Mouse (Mus musculus): Measurements from ENCODE around the gene Kcnj5.

The Kcnj5 gene

DNA sequence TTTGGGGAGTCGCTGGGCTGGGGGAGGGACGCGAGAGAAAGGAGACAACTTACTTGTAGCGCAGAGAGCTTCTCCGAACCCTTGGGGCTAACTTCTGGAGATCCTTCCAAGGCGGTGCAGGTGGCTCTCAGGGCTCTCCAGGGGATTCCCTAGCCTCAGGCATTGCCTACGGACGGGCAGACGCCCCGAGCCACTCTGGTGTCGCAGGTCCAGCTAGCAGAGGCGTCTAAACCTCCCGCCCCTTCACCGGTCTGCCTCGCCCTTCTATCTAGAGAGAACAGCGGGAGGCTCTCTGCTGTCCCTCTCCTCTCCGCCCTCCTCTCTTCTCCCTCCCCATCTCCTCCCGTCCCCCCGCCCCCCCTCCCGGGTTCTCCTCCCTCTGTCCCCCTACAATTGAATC lies at the start of gene Kcnj5:
TSS of gene Kcnj5 (minus strand) at position 300 of the 400 bp plus-strand sequence.
- DNase-seq (ENCODE audit: low spot score) = no peak

DNA sequence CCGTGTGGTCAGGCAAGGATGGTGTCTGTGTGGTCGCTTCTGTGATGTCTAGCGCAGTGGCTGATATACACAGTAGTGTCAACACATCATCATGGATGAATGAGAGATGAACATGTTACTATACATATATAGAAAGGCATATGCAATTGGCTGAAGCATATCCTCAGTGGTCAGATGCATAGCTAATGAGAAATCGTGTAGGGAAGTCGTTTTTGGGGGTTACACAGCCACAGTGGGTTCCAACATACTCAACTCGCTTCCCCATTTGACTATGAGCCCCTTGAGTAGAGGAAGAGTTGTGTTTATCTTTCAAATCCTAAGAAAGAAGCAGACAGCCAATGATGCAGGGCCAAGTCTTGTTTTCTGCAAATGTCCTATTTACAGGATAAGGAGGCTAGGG lies 48.6 kb upstream of the Kcnj5 start:
- DNase-seq (ENCODE audit: low spot score) = no peak

DNA sequence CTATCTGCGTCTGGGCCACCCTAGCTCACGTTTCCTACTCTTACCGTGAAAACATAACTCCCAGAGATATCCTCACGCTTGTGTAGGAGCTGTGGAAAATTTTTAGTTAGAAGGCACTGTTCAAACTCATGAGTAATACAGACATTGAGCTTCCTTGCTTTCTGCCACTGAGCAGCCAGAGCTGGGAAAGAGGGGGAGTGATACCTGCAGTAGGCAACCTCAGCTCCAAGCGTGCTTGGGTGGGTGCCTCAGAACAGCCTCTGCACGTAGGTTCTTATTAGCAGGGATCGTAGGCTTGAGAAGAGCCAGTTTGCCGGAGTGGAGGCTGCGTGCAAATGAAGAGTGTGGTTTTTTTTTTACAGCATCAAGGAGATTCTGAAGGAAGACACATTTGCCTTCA lies 47.6 kb upstream of the Kcnj5 start:
- DNase-seq (ENCODE audit: low spot score) = no peak

DNA sequence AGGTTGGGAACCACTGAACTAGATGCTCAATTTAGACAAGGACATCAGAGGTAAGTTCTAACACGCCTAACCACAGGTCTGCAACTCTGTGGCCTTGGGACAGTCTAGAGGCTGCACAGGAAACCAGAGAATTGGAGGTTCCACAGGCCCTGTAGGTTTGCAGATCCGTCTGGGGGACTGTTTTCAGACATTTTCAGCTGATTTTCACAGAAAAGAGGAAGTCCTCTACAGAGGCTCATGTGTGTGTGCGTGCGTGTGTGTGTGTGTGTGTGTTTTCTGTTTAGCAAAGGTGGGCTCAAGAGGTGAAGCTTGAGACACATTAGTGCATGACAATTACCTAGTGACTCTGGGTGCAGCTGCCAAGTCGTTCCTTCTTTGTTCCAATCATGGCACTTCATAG lies 46.9 kb upstream of the Kcnj5 start:
- no peak for DNase-seq (ENCODE audit: low spot score)

DNA sequence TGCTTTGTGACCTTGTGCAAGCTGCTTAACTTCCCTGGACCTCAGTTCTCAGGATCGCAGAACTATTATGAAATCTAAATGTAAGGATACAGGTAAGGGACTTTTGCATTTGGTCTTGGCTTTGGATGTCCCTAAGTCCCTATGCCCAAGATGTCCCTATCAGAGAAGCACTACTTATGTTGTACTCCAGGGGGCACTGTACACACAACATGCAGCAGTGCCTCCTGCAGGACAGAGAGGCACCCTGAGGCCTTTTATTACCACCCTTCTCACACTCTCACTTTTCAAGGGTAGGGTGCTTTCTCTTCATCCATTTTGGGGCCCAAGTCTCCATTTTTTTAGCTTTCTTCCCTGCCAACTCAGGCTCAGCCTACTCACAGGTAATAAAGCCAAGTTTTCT lies 44.0 kb upstream of the Kcnj5 start:
- no peak for DNase-seq (ENCODE audit: low spot score)

DNA sequence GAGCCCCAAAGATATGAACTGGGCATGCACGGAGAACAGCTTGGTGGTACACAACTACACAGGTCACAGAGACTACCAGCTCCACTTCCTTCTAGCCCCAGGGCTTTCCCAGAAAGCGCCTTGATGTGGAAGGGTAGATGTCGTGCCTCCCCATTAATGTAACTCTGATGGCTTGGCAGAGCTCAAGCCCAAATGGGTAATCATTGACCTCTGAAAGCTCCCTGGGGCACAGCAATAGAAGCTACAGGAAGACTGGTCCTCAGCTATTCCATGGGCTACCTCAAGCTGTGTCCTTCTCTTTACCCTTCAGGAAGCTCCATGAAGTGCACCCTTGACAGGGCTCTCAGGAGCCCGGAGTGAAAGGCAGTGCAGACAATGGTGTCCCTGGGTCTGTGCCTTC lies 40.8 kb upstream of the Kcnj5 start:
- DNase-seq (ENCODE audit: low spot score) = no peak

DNA sequence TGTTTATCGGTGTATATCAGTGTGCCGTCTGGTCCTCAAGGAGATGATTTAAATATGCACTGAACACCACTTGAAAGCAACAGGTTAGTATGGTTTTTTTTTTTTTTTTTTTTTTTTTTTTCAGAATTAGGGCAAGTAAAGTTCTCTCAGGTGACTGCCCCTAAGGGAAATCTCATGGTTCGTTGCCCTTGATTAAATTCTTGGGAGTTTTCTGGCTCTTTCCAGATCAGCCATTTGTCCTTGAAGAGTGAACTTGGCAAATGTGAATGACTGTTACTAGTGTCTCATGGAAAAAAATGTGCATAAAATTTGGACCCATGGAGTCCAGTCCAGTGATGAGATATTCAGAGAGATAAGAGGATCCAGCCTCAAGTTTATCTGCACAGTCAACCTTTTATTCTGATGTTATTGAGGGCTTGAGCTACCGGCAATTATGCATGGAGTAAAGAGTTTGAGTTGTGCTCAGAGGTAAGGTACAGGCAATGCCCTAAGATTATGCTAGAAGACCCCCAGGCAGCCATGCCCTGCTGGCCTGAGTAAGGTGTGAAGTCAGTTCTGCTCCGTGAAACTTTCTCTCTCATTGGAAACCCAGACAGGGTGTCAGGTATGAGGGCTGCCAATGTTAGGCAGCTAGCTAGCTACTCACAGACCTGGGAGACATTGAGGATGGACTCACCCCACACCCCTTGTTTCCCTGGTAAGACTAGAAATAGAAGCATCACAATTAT lies 32.9 kb upstream of the Kcnj5 start:
- DNase-seq (ENCODE audit: low spot score) = no peak

DNA sequence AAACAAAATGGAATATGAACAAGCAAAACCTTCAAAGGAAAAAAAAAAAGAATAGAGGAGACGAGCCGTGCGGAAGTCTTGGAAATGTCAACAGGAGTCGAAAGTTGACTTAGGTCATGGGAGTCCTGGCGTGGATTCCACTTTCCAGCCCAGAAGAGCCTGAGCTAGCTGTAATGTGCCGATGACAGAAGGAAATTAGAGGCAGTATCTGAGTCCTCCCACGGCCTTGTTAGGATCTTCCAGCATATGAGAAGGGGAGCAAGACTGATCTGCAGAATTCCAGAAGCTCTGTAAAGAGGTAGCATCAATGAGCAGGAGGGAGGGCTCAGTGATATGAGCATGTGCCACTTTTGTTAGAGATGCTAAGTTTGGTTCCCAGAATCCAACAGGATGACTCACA lies 31.9 kb upstream of the Kcnj5 start:
- no peak for DNase-seq (ENCODE audit: low spot score)

DNA sequence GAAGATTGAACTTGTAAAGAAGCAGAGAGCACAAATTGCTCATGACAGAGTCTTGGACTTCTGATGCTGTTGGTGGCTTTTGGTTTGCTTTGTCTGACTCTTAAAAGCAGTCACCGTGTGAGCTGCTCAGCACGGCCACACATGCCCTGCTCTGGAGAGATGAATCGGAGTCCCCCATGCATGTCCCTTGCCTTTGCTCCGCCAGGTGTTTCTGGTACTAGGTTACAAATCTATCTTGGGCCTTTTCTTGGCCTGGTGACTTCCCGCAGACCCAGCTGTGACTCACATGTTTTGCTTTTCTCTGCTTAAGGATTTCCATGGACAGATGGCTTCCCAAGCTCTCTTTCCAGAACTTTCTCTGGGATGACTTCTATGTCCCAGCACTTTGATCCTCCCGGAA lies 29.5 kb upstream of the Kcnj5 start:
- DNase-seq (ENCODE audit: low spot score) = no peak

DNA sequence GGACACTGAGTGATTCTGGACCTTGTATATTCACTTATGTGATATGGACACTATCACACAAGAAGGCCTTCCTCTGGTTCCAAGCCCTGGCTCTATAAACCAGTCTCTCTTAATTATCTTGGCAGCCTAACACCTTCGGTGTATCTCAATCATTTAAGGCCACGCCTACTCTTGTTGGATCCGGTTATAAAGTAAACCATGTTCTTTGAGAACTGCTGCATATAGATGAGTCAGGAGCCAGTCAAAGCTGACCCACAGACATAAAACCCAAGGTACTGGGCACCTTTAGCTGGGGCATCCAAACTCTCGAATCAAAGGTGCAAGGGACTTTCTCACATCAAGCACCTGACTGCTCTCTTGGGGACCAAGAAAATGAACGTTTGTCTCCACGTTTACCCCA lies 28.1 kb upstream of the Kcnj5 start, which contains the start of gene Kcnj1:
TSS of gene Kcnj1 (plus strand) at position 292 of the 400 bp plus-strand sequence.
- DNase-seq (ENCODE audit: low spot score) = no peak

DNA sequence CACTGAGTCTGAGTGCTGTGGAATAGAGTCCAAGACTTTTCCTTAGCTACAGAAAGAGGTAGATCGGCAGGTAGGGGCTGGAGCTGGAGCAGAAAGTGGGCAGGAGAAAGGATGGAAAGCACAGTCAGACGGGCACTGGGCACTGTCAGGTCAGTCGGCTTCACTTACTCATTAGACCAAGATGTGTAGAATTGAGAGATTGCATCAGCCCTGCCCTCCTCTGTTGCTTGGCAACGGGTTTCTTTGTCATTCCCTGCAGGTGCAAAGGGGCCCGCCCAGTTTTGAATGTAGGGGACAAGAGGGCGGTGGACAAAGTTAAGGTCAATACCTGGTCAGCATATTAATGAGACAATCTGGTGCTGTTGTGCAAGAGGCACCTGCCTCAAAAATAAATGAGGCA lies 25.2 kb upstream of the Kcnj5 start:
- no peak for DNase-seq (ENCODE audit: low spot score)

DNA sequence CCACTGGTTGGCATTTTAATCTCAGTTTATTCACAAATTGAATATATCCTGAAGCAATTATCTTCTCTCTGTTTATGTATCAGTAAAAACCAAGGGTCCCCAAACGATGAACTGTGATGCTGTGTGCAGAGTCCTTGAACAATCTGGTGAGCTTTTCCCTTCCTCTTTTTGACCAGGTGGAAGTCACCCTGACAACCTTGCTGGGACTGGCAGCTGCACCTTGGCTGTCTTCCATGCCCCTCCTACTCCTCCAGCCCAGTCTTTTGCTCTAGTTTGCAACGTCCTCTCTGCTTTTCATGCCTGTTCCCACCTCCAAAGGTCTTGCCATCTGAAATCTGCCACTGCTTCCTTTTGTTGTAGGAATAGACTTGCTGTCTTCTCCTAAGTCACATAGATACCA lies 24.7 kb upstream of the Kcnj5 start:
- no peak for DNase-seq (ENCODE audit: low spot score)

DNA sequence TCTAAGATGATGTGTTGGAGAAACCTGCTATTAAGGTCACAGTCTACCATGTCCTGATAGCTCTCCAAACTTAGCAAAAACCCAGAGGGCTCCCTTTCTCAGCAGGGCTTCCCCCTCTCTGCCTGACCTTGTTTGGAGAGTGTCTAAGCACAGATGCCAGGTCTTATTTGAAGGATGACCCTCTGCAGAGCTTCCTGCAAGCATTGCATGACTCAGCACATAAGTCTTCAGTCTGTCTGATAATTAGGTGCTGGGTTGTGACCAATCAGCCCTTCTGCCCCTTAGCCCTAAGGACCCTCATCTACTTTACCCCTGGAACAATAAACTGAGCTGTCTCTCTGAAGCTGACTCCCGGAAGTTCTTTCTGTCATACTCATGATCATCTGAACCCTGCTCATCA lies 16.6 kb upstream of the Kcnj5 start:
- DNase-seq (ENCODE audit: low spot score) = no peak

DNA sequence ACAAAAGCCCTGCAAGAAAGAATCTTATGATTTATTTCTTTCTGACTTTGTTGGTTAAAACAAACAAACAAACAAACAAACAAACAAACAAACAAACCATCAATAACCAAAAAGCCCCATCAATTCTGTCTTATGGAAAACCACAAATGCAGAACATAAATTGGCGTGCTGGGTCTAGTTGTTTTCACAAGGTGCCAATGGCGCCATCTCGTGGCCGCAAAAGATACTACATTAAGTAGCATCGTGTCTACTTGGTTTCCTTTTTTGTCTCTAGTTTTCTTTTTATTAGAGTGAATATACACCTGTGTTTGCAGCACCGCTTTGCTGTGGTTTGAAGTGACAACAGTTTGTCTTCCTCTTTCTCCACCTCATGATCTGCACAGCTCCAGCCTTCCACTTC lies 6.2 kb upstream of the Kcnj5 start:
- peak; percentile 60 for DNase-seq (ENCODE audit: low spot score)

DNA sequence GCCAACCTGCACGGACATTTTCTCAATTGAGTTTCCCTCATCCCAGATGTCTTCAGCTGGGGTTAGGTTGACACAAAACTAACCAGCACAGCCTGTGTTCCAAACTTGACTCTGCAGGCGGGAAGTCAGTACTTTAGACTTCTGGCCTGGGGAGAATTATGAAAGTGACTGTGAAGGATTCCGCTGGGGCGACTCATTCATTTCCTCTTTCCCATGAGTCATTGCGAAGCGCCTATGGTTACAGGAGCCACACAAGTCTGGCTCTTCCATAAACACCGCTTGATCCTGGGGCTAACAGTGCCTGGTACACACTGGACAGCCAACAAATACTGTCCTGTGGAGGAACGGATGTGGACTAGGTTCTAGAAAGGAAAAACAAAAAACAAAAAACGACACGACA lies 5.2 kb upstream of the Kcnj5 start:
- DNase-seq (ENCODE audit: low spot score) = no peak

DNA sequence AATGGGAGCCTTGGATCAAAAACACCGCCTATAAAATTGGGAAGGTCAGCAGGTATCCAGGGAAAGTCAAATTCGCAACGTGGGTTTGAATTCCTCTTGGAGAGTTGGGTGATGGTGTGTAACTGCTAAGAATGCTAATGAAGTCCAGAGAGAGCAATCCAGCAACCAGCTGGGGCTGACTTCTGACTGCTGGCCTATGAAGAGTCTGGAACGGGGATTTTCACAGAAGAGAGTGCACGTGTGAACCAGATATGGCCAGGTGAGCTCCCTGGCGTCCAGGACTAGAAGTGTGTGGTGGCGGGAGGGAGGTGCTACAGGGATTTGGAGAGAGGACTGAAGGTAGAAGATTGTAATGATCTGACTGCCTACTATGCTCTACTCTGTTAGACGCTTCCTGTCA lies 3.9 kb upstream of the Kcnj5 start:
- no peak for DNase-seq (ENCODE audit: low spot score)

DNA sequence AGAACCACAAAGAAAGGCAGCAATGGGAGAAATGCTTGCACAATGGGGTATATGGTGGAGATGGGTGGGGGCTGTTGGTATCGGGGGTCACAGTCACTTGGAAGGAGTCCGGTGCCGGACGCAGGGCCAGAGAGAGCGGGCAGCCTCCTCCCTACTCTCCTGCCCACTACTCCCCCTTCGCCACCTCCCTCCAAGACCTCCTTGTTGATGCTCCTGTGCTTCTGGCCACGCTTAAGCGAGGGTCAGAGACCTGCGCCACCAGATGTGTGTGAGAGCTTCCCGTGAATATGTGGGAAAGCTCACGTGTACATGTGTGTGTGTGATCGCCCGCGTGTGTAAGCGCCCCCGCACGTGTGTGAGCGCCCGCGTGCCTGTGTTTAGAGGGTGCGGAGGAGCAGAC lies 339 bp upstream of the Kcnj5 start:
- DNase-seq (ENCODE audit: low spot score) = no peak

DNA sequence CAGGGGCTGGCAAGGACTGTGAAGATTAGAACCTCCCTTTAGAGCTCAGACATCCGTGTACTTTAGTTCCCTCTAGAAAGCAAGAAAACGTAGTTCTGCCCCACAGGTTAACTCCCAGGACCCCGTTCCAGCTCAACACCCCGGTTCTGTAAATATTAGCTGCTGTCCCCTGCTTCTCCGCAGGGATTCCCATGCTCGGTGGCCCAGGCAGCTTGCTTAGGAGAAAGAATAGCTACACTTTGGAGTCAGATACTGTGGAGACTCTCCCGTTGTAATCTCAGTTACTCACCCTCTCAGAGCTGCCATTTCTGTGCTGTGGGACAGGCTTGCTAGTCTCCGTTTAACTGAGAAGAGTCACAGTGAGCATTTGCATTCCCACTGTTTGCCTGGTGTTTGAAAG lies 1.2 kb downstream of the Kcnj5 start:
- no peak for DNase-seq (ENCODE audit: low spot score)

DNA sequence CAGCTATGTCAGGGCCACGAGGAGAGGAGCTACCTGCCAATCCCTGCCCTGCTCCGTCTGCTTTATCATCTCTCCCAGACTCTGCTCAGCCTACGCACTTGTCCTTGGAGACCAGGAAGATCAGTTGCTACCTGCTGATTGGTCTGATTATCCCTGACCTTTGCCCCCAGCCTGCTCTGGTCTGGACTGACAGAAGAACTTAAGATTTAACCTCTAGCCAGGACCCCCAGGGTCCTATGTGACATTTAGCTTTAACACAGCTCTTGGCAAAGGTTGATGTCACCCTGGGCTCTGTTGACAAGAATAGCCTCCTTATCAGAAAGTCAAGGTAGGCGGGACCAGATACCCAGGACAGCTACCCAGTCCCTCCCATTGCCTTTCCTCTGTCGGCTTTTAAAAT lies 3.3 kb downstream of the Kcnj5 start:
- no peak for DNase-seq (ENCODE audit: low spot score)

DNA sequence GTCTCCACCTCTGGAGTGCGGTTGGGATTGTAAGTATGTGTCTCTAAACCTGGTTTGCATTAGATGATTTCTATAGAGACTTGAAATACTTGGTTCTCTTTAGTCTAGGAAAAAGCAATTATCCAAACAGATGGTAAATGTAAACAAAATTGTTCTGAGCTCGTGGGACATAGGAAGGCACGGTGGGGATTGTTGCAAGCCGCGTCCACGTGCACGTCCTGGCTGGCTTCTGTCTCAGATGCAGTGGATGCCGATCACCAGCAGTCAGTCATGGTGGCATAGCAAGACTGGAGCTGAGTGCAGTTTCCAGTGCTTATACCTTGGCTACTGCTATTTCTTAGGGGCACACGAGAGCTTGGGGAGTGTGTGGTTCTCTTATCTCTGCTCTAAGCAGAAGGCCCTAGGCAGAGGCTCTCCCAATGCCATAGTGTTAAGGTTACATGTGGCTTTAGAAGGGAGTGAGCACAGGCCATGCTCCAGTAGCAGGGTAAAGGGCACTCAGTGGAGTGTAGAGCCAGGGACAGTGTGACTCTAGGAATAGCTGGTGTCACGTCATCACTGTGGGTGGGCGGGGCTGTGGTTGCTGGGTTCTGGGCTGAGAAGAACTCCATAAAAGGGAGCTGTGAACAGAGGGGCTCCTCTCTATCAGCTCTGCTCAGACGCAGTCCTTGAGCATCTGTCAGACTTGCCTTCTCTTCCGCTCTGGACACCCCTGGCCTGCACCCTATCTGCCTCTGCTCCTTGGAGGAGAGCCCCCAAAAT lies 8.6 kb downstream of the Kcnj5 start:
- DNase-seq (ENCODE audit: low spot score) = no peak

DNA sequence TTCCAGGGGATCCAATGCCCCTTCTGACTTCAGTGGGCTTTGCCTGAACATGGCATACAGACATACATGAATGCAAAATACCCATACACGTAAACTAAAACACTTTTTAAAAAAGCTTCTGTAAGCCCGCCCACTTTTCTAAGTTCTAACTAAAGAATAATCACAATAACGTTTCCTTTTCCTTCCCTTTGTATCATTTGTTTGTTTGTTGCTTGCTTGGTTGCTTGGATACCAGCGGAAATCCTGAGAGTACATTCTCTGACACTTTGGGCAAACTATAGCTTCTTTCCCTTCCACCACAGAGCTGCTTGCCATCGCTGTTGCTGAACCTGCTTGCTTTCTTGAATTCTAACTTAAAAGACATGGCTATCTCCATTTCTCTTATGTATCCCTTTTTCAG lies 13.0 kb downstream of the Kcnj5 start:
- no peak for DNase-seq (ENCODE audit: low spot score)

DNA sequence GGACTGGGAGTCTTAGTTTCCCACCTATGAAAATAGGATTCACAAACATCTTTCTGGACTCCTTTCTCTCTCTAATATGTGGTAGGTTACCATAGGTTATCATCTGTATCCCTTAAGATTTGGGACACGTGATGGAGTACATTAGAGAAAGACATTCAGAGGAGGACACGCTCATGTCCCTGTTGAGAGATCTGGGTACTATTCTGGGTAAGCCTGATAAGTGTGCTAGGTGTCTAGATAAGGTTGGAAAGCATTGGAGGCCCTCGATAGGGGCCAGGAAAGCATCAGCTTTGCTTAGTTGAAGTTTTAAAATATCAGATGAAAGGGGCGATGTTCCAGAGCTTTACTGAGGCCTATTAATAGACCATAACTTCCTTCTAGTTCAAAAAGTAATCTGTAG lies 15.4 kb downstream of the Kcnj5 start:
- DNase-seq (ENCODE audit: low spot score) = no peak

DNA sequence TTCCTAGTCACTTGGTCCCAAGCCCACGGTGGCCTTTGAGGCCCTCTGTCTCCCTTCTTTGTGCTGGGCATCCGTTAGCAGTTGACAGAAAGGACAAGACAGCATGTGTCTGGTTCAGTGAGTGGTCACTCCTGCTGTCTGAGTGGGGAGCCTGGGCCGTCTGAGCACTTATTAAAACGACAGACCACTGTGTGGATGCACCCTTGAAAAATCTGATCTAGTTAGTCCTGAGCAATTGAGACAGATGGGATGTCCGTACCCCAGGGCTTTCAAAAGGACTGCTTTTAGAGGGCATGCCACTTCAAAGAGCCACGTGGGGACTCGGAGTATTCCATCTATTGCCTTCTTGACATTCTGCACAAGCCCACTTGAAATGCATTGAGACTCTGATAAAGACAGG lies 20.5 kb downstream of the Kcnj5 start:
- no peak for DNase-seq (ENCODE audit: low spot score)

DNA sequence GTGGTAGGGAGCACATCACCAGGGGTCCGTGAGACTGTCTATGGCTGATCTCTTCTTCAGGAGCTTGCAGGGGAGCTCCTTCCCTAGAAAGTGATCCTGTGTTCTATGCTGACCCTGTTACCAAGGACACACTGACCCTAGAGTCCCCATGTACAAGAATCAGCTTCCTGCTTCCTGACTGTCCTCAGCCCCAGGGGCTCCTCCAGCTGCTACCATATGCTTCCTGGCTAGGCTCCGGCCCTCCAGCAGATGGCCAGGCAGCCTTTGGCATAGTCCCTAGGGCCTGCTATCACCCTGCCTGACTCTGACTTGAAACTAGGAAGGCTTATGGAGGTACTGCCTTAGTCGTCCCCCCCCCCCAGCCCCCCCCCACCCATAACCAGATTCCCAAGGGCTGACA lies 24.0 kb downstream of the Kcnj5 start:
- DNase-seq (ENCODE audit: low spot score) = no peak
